Mouse (Mus musculus) bone marrow, adult 2 months (tissue): Measurements from ENCODE around the gene Hnrnpc. TPM values are rescaled to one million over a fixed set of nuclear protein-coding genes. Genes with fewer than 3 reads are reported as not detected.

Source experiments
- H3K27ac ChIP-seq: fragments of 200-500 bp; 2 replicates; pipeline ENCODE4 v1.5.1; 2012; ENCODE audit warnings: low read depth, mild to moderate bottlenecking, control low read depth, inconsistent platforms, low read length; ENCODE audit not compliant: control insufficient read depth, poor library complexity, insufficient read depth
- H3K4me1 ChIP-seq: fragments of 200-500 bp; 2 replicates; pipeline ENCODE4 v1.6.1; 2011; ENCODE audit warnings: low read length; ENCODE audit not compliant: control insufficient read depth, insufficient read depth
- H3K4me3 ChIP-seq: fragments of 200-500 bp; replicated peaks from 2 replicates; pipeline ENCODE3; 2011; ENCODE audit warnings: mild to moderate bottlenecking, low read depth, low read length, control low read depth; ENCODE audit not compliant: control insufficient read depth
- CTCF ChIP-seq: fragments of 200-500 bp; IDR thresholded peaks from 2 replicates; pipeline ENCODE4 v1.5.1; 2011; ENCODE audit warnings: low read length, control low read depth; ENCODE audit not compliant: control insufficient read depth, insufficient read depth
- POLR2A ChIP-seq: fragments of 200-500 bp; IDR thresholded peaks from 2 replicates; pipeline ENCODE4 v1.6.1; 2011; ENCODE audit warnings: low read depth, mild to moderate bottlenecking, control low read depth, low read length, borderline replicate concordance; ENCODE audit not compliant: control insufficient read depth
- WGBS: fragments of 180-500 bp; shearing (Covaris S2); methylation state at CpG from one replicate; pipeline ENCODE4 v1.1.7; 2018; 5-methylcytosine and 5-hydroxymethylcytosine counted together
- polyA plus RNA-seq: library from polyadenylated mRNA; stranded (reverse); fragments of >200 nt; gene quantifications from 2 replicates; pipeline ENCODE4 v1.2.4, GENCODE M21; 2011; ENCODE audit warnings: low replicate concordance; ENCODE audit not compliant: missing spikeins, insufficient read depth, insufficient read length

Hnrnpc gene
- polyA plus RNA-seq, 1 experiment: 328 TPM

GRCm38 (mm10) chr14:52114101-52114500 lies 10.3 kb upstream of the Hnrnpc start:
- TF ChIP-seq CTCF (no peak), POLR2A (no peak)
- Histone ChIP-seq H3K4me1 (no peaks in the 10 kb centered on the region; the same call in 1 of the 2 replicates), H3K27ac (no peak overlapping the region), H3K4me3 (no peak overlapping the region)
- WGBS: 75% methylated on average over 1 of the region's 1 CpGs

- TF ChIP-seq CTCF (no peak), POLR2A (no peak)
- no peak within 1 kb of the TSS for H3K4me3 ChIP-seq
- no peak within 1 kb of the TSS for H3K27ac ChIP-seq
- no peaks in the 10 kb centered on the region; the same call in 1 of the 2 replicates for H3K4me1 ChIP-seq
- WGBS: 96% methylated on average over 4 of the region's 4 CpGs
These were observed 6.5 kb upstream of the Hnrnpc start, which contains the start of gene Rpgrip1 for GRCm38 (mm10) chr14:52110346-52110745. Gene Rpgrip1, plus strand, starts transcription at chr14:52110704.

GRCm38 (mm10) chr14:52108025-52108424 lies 4.2 kb upstream of the Hnrnpc start:
- no peak for TF ChIP-seq POLR2A
- TF ChIP-seq CTCF: no peak
- Histone ChIP-seq H3K27ac (no peak overlapping the region), H3K4me3 (no peak overlapping the region), H3K4me1 (no peaks in the 10 kb centered on the region; the same call in 1 of the 2 replicates)
- WGBS: 87% methylated on average over 2 of the region's 2 CpGs

- 9% methylated on average over 10 of the region's 10 CpGs for WGBS
- H3K27ac ChIP-seq: no peak overlapping the region
- no peak for TF ChIP-seq CTCF
- TF ChIP-seq POLR2A: no peak
- H3K4me1 ChIP-seq: no peaks in the 10 kb centered on the region; the same call in 1 of the 2 replicates
- H3K4me3 ChIP-seq: no peak overlapping the region
These were observed 2.9 kb upstream of the Hnrnpc start for GRCm38 (mm10) chr14:52106741-52107140.

- no peak overlapping the region for H3K27ac ChIP-seq
- H3K4me1 ChIP-seq: peaks cover 3% of the 10 kb centered on the region; the same call in 1 of the 2 replicates
- 77% methylated on average over 2 of the region's 2 CpGs for WGBS
These were observed 1.5 kb upstream of the Hnrnpc start for GRCm38 (mm10) chr14:52105308-52105707.

GRCm38 (mm10) chr14:52104677-52105285 lies 953 bp upstream of the Hnrnpc start:
- Histone ChIP-seq H3K4me3 (peak overlapping the region; percentile 19), H3K27ac (peak overlapping the region; percentile 81), H3K4me1 (peaks cover 3% of the 10 kb centered on the region; the same call in 1 of the 2 replicates)
- WGBS: 43% methylated on average over 7 of the region's 7 CpGs
- TF ChIP-seq CTCF (no peak), POLR2A (no peak)

More at GRCm38 (mm10) chr14:52105308-52105707, 1.5 kb upstream of the Hnrnpc start:
- no peak for TF ChIP-seq POLR2A
- H3K4me3 ChIP-seq: no peak overlapping the region

- TF ChIP-seq CTCF: no peak
- no peak for TF ChIP-seq POLR2A
- peak overlapping the region; percentile 95 for H3K4me3 ChIP-seq
- peak overlapping the region; percentile 94 for H3K27ac ChIP-seq
- H3K4me1 ChIP-seq: peaks cover 3% of the 10 kb centered on the region; the same call in 1 of the 2 replicates
- whole genome bisulfite sequencing: under 1% methylated on average over 30 of the region's 30 CpGs
These were observed 363 bp downstream of the Hnrnpc start for GRCm38 (mm10) chr14:52103474-52103855.

GRCm38 (mm10) chr14:52101285-52102157 lies 2.3 kb downstream of the Hnrnpc start:
- TF ChIP-seq CTCF: no peak
- TF ChIP-seq POLR2A: no peak
- WGBS: 0% methylated on average over 1 of the region's 1 CpGs
- H3K4me1 ChIP-seq: peaks cover 3% of the 10 kb centered on the region; the same call in 1 of the 2 replicates
- H3K27ac ChIP-seq: no peak overlapping the region
- no peak overlapping the region for H3K4me3 ChIP-seq
